8 mouse cellular contexts compared by ENCODE assay signal in the genomic region with DNA sequence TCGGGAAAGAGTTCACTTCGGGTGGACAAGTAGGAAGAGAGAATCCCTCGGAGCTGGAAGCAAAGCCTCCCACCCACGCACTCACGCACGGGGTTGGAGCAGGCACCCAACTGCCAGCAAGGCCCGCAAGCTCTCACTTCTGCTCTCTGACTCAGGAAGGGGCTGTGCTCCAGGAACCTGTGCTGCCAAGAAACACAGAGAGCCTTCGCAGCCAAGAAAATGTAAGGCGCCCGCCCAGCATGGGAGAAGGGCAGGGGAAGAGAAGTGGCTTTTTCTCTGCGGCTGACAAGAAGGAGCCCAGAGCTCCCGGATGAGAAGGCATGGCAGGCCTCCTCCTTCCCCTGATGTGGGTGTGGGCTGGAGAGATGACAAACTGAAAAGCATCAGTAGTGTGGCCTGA.
DNase-seq lines count a peak whose midpoint lies in the region; ATAC-seq lines count a peak whose summit lies in the region.

No protein-coding gene starts in this region.

- intact Hi-C loops in left cerebral cortex, postnatal 10 days (cut with DNase I), result no loop called here

- peaks cover 15% of the 10 kb centered on the region for H3K4me1 ChIP-seq in forebrain, embryonic 13.5 days
- peaks cover 2% of the 10 kb centered on the region for H3K4me1 ChIP-seq in forebrain, embryonic 11.5 days (replicated peaks; ENCODE audit: control insufficient read depth, insufficient read depth, low read length)
- H3K4me1 ChIP-seq in midbrain, embryonic 15.5 days, result 0 out of 2 replicates have a peak, but pooled peaks cover 7% of the 10 kb centered on the region
- H3K4me1 ChIP-seq in liver, embryonic 11.5 days (replicated peaks; ENCODE audit: control insufficient read depth, insufficient read depth, low read length), result no peaks in the 10 kb centered on the region

- DNase-seq in forebrain, embryonic 11.5 days (ENCODE audit: low spot score), result no peak
- DNase-seq in brain, adult 2 months (ENCODE audit: low read depth, low spot score), result peak; percentile 91
- peak; percentile 27 to 56 for DNase-seq in frontal cortex, postnatal 25 days (ENCODE audit: low spot score in 2 of 2)
- peak; percentile 52 to 76 for DNase-seq in left cerebral cortex, postnatal 10 days (ENCODE audit: extremely low spot score in 1 of 2, low spot score in 2 of 2)
- no peak for DNase-seq in T-cell, adult 2 months (ENCODE audit: low spot score)
- no peak for DNase-seq in liver, embryonic 11.5 days (ENCODE audit: low spot score)

- H3K9me3 ChIP-seq in forebrain, embryonic 13.5 days (replicated peaks), result no peaks in the 10 kb centered on the region
- H3K9me3 ChIP-seq in forebrain, embryonic 11.5 days (ENCODE audit: control insufficient read depth, low read length), result no peaks in the 10 kb centered on the region
- H3K9me3 ChIP-seq in midbrain, embryonic 15.5 days, result no peaks in the 10 kb centered on the region
- no peaks in the 10 kb centered on the region for H3K9me3 ChIP-seq in liver, embryonic 11.5 days (ENCODE audit: control insufficient read depth, low read length)

- H3K4me3 ChIP-seq in forebrain, embryonic 13.5 days, result no peak overlapping the region
- no peak overlapping the region for H3K4me3 ChIP-seq in forebrain, embryonic 11.5 days (ENCODE audit: low read depth, low read length)
- H3K4me3 ChIP-seq in midbrain, embryonic 15.5 days, result no peak overlapping the region
- H3K4me3 ChIP-seq in liver, embryonic 11.5 days (ENCODE audit: low read depth, low read length), result no peak overlapping the region

- H3K9ac ChIP-seq in forebrain, embryonic 13.5 days, result no peak overlapping the region
- no peak overlapping the region for H3K9ac ChIP-seq in forebrain, embryonic 11.5 days (ENCODE audit: low read length)
- H3K9ac ChIP-seq in midbrain, embryonic 15.5 days, result no peak overlapping the region
- no peak overlapping the region for H3K9ac ChIP-seq in liver, embryonic 11.5 days (ENCODE audit: low read depth, low read length)

- WGBS in forebrain, embryonic 13.5 days, result 69% methylated on average over 12 of the region's 12 CpGs
- 87% methylated on average over 12 of the region's 12 CpGs for WGBS in forebrain, embryonic 11.5 days
- WGBS in midbrain, embryonic 15.5 days, result 79% methylated on average over 12 of the region's 12 CpGs
- 75% methylated on average over 12 of the region's 12 CpGs for whole genome bisulfite sequencing in liver, embryonic 11.5 days

- H3K36me3 ChIP-seq in forebrain, embryonic 13.5 days (ENCODE audit: poor library complexity, severe bottlenecking), result no peaks in the 10 kb centered on the region
- H3K36me3 ChIP-seq in forebrain, embryonic 11.5 days (ENCODE audit: control insufficient read depth, insufficient read depth, low read length), result no peaks in the 10 kb centered on the region
- no peaks in the 10 kb centered on the region for H3K36me3 ChIP-seq in midbrain, embryonic 15.5 days (replicated peaks)
- H3K36me3 ChIP-seq in liver, embryonic 11.5 days (ENCODE audit: control insufficient read depth, insufficient read depth, low read length), result no peaks in the 10 kb centered on the region

- no peak overlapping the region for H3K4me2 ChIP-seq in forebrain, embryonic 13.5 days
- H3K4me2 ChIP-seq in forebrain, embryonic 11.5 days (ENCODE audit: low read depth, low read length, severe bottlenecking), result no peak overlapping the region
- H3K4me2 ChIP-seq in midbrain, embryonic 15.5 days, result no peak overlapping the region
- H3K4me2 ChIP-seq in liver, embryonic 11.5 days, result no peak overlapping the region

- H3K27ac ChIP-seq in forebrain, embryonic 13.5 days, result no peak overlapping the region
- H3K27ac ChIP-seq in forebrain, embryonic 11.5 days (ENCODE audit: low read depth, low read length), result no peak overlapping the region
- no peak overlapping the region for H3K27ac ChIP-seq in midbrain, embryonic 15.5 days
- no peak overlapping the region for H3K27ac ChIP-seq in liver, embryonic 11.5 days (ENCODE audit: low read depth, low read length)

- ATAC-seq in forebrain, embryonic 13.5 days, result peak; percentile 41; the same call in 1 of the 2 replicates
- no peak for ATAC-seq in forebrain, embryonic 11.5 days (replicated peaks; ENCODE audit: low FRiP score)
- ATAC-seq in midbrain, embryonic 15.5 days (replicated peaks), result no peak
- no peak for ATAC-seq in liver, embryonic 11.5 days (replicated peaks; ENCODE audit: low FRiP score)

- H3K27me3 ChIP-seq in forebrain, embryonic 13.5 days, result no peaks in the 10 kb centered on the region
- H3K27me3 ChIP-seq in forebrain, embryonic 11.5 days (ENCODE audit: control insufficient read depth, insufficient read depth, low read length), result no peaks in the 10 kb centered on the region
- H3K27me3 ChIP-seq in midbrain, embryonic 15.5 days (replicated peaks), result no peaks in the 10 kb centered on the region
- no peaks in the 10 kb centered on the region for H3K27me3 ChIP-seq in liver, embryonic 11.5 days (replicated peaks; ENCODE audit: control insufficient read depth, insufficient read depth, low read length)

Comparison
In these comparisons a context has a peak if more than half of its experiments do, and no peak if none do; other contexts are left out.
1. DNase-seq: peak in brain, adult 2 months (single experiment), frontal cortex, postnatal 25 days (2 of 2) and left cerebral cortex, postnatal 10 days (2 of 2); none in forebrain, embryonic 11.5 days (single experiment), T-cell, adult 2 months (single experiment) and liver, embryonic 11.5 days (single experiment).